ENCODE assay signal across 11 mouse cellular contexts in genomic region chr14:36892762-36893358, GRCm38 (mm10).
DNase-seq lines count a peak whose midpoint lies in the region; ATAC-seq and TF ChIP-seq lines count a peak whose summit lies in the region.
"Had no signal": no experiment of that assay in that cellular context is flagged by ENCODE, and none has a peak within 500 bp of the region (broad histone marks: within the 10 kb centered on the region; RNA-seq: fewer than 3 reads in every experiment).

No protein-coding gene starts in this region.

- no peaks in the 10 kb centered on the region for H3K9me3 ChIP-seq in lung, postnatal 0 days (ENCODE audit: low read length)
- H3K9me3 ChIP-seq in embryonic facial prominence, embryonic 10.5 days, result no peaks in the 10 kb centered on the region
- no peaks in the 10 kb centered on the region for H3K9me3 ChIP-seq in kidney, embryonic 14.5 days (ENCODE audit: control insufficient read depth, low read length)
- H3K9me3 ChIP-seq in heart, embryonic 10.5 days, result no peaks in the 10 kb centered on the region
- H3K9me3 ChIP-seq: forebrain, embryonic 15.5 days had no signal

- WGBS in lung, postnatal 0 days, result 59% methylated on average over 2 of the region's 2 CpGs
- WGBS in embryonic facial prominence, embryonic 10.5 days, result 61% methylated on average over 2 of the region's 2 CpGs
- 33% methylated on average over 2 of the region's 2 CpGs for WGBS in kidney, embryonic 14.5 days
- 74% methylated on average over 2 of the region's 2 CpGs for WGBS in heart, embryonic 10.5 days
- WGBS in lung, adult 2 months, result 75% methylated on average over 2 of the region's 2 CpGs

- no peak overlapping the region for H3K9ac ChIP-seq in lung, postnatal 0 days (replicated peaks; ENCODE audit: low read depth)
- no peak overlapping the region for H3K9ac ChIP-seq in kidney, embryonic 14.5 days (ENCODE audit: low read depth, low read length)
- H3K9ac ChIP-seq: forebrain, embryonic 15.5 days had no signal

- no peak for DNase-seq in lung, postnatal 0 days (ENCODE audit: low spot score)
- no peak for DNase-seq in lung, postnatal 10 days
- DNase-seq in embryonic facial prominence, embryonic 10.5 days (ENCODE audit: low spot score), result peak; percentile 19
- DNase-seq in testis, postnatal 14 days (ENCODE audit: low spot score), result peak; percentile 63
- DNase-seq in heart, embryonic 10.5 days (ENCODE audit: low spot score), result no peak
- no peak for DNase-seq in T-cell, adult 2 months (ENCODE audit: low spot score)
- DNase-seq in lung, adult 2 months, result no peak
- DNase-seq: cerebellum, postnatal 14 days; midbrain, embryonic 14.5 days had no signal

- no peak for TF ChIP-seq POLR2A in lung, adult 2 months (IDR thresholded peaks at IDR 0.05; ENCODE audit: borderline replicate concordance, extremely low read depth, low read depth, low read length)

- TF ChIP-seq EP300 in lung, postnatal 0 days (IDR thresholded peaks at IDR 0.05), result no peak

- H3K27ac ChIP-seq in lung, postnatal 0 days (ENCODE audit: low read length), result peak overlapping the region; percentile 14; the same call in 1 of the 2 replicates
- no peak overlapping the region for H3K27ac ChIP-seq in embryonic facial prominence, embryonic 10.5 days (replicated peaks)
- H3K27ac ChIP-seq in kidney, embryonic 14.5 days (ENCODE audit: low read depth, low read length), result no peak overlapping the region
- no peak overlapping the region for H3K27ac ChIP-seq in heart, embryonic 10.5 days
- H3K27ac ChIP-seq: forebrain, embryonic 15.5 days had no signal

- H3K36me3 ChIP-seq in lung, postnatal 0 days (ENCODE audit: insufficient read depth, low read length), result peaks cover 7% of the 10 kb centered on the region; the same call in 1 of the 2 replicates
- peaks cover 5% of the 10 kb centered on the region; the same call in 1 of the 2 replicates for H3K36me3 ChIP-seq in embryonic facial prominence, embryonic 10.5 days (replicated peaks)
- no peaks in the 10 kb centered on the region; the same call in 1 of the 2 replicates for H3K36me3 ChIP-seq in kidney, embryonic 14.5 days (ENCODE audit: control insufficient read depth, insufficient read depth, low read length)
- peaks cover 4% of the 10 kb centered on the region; the same call in 1 of the 2 replicates for H3K36me3 ChIP-seq in heart, embryonic 10.5 days
- H3K36me3 ChIP-seq: forebrain, embryonic 15.5 days had no signal

- TF ChIP-seq CTCF in lung, postnatal 0 days (IDR thresholded peaks at IDR 0.05), result no peak
- TF ChIP-seq CTCF in lung, adult 2 months (IDR thresholded peaks at IDR 0.05; ENCODE audit: insufficient read depth, low read length), result no peak

- H3K27me3 ChIP-seq in lung, postnatal 0 days (replicated peaks; ENCODE audit: insufficient read depth, low read length), result no peaks in the 10 kb centered on the region
- H3K27me3 ChIP-seq in embryonic facial prominence, embryonic 10.5 days (replicated peaks; ENCODE audit: low read depth, poor library complexity, severe bottlenecking), result no peaks in the 10 kb centered on the region
- H3K27me3 ChIP-seq in kidney, embryonic 14.5 days (ENCODE audit: control insufficient read depth, insufficient read depth, low read length), result no peaks in the 10 kb centered on the region
- no peaks in the 10 kb centered on the region for H3K27me3 ChIP-seq in heart, embryonic 10.5 days (ENCODE audit: insufficient read depth, poor library complexity, severe bottlenecking)
- H3K27me3 ChIP-seq: forebrain, embryonic 15.5 days had no signal

- no peak for ATAC-seq in lung, postnatal 0 days
- ATAC-seq in kidney, embryonic 14.5 days (ENCODE audit: low FRiP score, low TSS enrichment), result peak; percentile 81
- ATAC-seq: forebrain, embryonic 15.5 days had no signal

- H3K4me2 ChIP-seq in lung, postnatal 0 days (replicated peaks; ENCODE audit: low read depth, low read length), result no peak overlapping the region
- H3K4me2 ChIP-seq in kidney, embryonic 14.5 days (replicated peaks; ENCODE audit: low read depth, low read length), result no peak overlapping the region
- H3K4me2 ChIP-seq: forebrain, embryonic 15.5 days had no signal

- H3K4me1 ChIP-seq in lung, postnatal 0 days (ENCODE audit: insufficient read depth, low read depth, low read length), result no peaks in the 10 kb centered on the region
- H3K4me1 ChIP-seq in embryonic facial prominence, embryonic 10.5 days, result peaks cover 4% of the 10 kb centered on the region; the same call in 1 of the 2 replicates
- no peaks in the 10 kb centered on the region for H3K4me1 ChIP-seq in kidney, embryonic 14.5 days (ENCODE audit: control insufficient read depth, insufficient read depth, low read length)
- peaks cover 6% of the 10 kb centered on the region; the same call in 1 of the 2 replicates for H3K4me1 ChIP-seq in heart, embryonic 10.5 days
- H3K4me1 ChIP-seq in lung, adult 2 months (ENCODE audit: control insufficient read depth, insufficient read depth, low read length), result no peaks in the 10 kb centered on the region
- H3K4me1 ChIP-seq: forebrain, embryonic 15.5 days had no signal

- no peak overlapping the region for H3K4me3 ChIP-seq in lung, postnatal 0 days (ENCODE audit: low read depth, low read length)
- no peak overlapping the region for H3K4me3 ChIP-seq in embryonic facial prominence, embryonic 10.5 days
- no peak overlapping the region for H3K4me3 ChIP-seq in kidney, embryonic 14.5 days (ENCODE audit: low read length)
- H3K4me3 ChIP-seq in heart, embryonic 10.5 days, result no peak overlapping the region
- no peak overlapping the region for H3K4me3 ChIP-seq in lung, adult 2 months (replicated peaks; ENCODE audit: extremely low read depth, low read depth, low read length)
- H3K4me3 ChIP-seq: forebrain, embryonic 15.5 days had no signal

Comparison
In these comparisons a context has a peak if more than half of its experiments do, and no peak if none do; other contexts are left out.
1. DNase-seq: peak in embryonic facial prominence, embryonic 10.5 days (single experiment) and testis, postnatal 14 days (single experiment); none in lung, postnatal 0 days (single experiment), lung, postnatal 10 days (single experiment), heart, embryonic 10.5 days (single experiment), T-cell, adult 2 months (single experiment) and lung, adult 2 months (single experiment).